Mouse (Mus musculus) neural tube, postnatal 0 days (tissue): ENCODE results near the gene Itgb2. TPM values are rescaled to one million over a fixed set of nuclear protein-coding genes. Genes with fewer than 3 reads are reported as not detected.

Source experiments
- polyA plus RNA-seq: library from polyadenylated mRNA; unstranded; fragments of >200 nt; fragmentation: Nextera tagmentation; extraction: Ambion mirVana; gene quantifications from 2 replicates; pipeline ENCODE4 v1.2.1, GENCODE M21; 2015

Itgb2 gene
- 1.5 and 1.6 TPM in 2 replicates for polyA plus RNA-seq

DNA sequence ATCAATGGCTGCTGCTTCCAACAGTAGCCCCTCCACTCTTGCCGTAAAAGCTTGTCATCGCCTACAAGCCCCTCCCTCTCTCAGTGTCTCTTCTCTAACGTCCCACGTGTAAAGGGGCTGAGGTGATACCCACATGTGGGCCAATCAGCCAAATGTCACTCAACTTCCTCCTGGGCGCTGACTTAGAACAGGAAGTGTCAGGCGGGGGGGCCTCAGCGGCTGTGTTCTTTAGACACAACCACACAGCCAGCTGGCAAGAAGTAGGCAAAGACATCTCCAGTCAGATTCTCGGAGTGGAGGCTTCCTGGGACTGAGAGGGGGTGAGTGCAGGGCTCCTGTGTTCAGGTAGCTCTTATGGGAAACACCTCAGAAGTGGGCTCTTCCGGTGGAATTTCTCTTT, at the start of gene Itgb2:
TSS of gene Itgb2 (plus strand) at position 113 of the 400 bp plus-strand sequence.

DNA sequence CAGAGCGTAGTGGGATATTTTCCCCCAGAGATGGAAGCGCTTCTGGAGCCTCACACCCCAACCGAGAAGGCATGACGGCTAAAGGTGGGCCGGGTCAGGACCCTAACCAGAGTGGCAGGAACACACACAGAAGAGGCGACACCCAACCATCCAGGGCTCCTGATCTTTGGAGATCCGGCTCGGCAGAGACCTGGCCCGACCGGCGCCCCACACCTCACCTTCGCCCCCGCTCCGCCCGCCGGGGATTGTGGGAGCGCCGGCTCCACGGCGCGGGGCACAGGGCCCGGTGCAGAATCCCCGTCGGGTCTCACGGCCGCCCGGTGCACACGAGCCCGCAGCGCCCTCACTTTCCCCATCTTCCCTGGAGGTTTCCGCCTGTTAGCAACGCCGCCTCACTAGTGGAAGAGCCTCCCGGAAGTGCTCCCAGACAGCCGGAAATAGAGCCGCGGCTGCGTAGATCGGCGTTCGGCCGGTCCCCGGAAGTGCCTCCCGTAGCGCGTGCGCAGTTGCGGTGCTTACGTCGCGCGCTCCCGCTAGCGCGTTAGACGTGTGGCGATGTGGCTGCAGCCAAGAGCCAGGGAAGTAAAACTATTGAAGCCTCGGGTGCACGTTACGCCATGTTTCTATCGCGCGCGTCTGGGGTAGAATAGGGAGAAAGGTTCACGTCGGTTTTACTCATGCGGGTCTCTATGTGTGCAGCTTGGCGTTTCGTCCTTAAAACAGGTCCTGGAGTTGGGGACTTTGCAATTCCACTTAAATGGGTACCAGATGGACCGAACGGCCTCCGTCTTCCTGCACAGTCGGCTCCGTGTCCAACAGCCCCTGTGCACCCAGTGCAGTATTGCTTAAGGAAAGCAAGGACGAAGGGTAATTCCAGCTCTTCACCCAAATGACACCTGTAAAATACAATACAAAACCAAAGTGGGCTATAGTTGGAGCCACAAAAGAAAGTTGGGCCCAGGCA, 14.4 kb upstream of the Itgb2 start, which contains the start of gene Fam207a:
TSS of gene Fam207a (minus strand) at position 401 of the 964 bp plus-strand sequence.

DNA sequence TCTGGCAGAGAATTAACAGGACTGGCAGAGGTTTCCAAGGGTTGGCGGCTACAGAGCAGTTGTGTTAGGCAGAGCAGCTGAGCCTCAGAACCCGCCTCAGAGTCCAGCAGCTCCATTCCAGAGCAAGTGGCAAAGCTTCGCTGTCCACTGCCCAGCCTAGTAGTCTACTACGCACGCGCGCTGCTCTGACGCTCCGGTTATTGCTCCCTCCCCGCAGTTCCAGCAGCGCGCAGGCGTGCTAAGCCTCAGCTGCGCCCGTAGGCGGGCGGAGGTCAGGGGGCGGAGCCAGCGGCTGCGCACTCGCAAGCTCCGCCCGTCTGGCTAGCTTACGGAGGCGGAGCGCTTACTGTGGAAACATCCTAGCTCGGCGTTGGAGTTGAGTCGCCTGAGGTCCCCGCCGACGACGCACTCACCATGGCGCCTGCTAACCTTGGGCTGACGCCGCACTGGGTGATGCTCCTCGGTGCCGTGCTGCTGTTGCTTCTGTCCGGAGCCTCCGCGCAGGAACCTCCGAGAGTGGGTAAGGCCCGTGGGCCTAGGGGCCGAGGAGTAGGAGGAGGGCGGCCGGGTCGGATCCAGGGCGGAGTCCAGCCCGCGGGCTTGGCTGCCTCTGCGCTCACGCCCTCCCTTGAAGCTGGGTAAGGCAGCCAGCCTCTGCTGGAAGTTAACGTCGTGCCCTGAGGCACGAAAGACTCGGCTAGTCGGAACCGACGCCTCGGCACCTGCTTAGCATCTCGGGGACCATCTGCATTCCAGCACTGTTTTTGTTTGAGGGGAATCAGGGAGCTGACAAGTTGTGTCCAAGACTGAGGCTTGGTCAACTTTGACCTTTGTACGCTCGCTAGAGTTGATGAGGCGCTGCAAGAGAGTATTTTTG, 51.6 kb downstream of the Itgb2 start, which contains the start of gene Pttg1ip:
TSS of gene Pttg1ip (plus strand) at position 313 of the 877 bp plus-strand sequence.

DNA sequence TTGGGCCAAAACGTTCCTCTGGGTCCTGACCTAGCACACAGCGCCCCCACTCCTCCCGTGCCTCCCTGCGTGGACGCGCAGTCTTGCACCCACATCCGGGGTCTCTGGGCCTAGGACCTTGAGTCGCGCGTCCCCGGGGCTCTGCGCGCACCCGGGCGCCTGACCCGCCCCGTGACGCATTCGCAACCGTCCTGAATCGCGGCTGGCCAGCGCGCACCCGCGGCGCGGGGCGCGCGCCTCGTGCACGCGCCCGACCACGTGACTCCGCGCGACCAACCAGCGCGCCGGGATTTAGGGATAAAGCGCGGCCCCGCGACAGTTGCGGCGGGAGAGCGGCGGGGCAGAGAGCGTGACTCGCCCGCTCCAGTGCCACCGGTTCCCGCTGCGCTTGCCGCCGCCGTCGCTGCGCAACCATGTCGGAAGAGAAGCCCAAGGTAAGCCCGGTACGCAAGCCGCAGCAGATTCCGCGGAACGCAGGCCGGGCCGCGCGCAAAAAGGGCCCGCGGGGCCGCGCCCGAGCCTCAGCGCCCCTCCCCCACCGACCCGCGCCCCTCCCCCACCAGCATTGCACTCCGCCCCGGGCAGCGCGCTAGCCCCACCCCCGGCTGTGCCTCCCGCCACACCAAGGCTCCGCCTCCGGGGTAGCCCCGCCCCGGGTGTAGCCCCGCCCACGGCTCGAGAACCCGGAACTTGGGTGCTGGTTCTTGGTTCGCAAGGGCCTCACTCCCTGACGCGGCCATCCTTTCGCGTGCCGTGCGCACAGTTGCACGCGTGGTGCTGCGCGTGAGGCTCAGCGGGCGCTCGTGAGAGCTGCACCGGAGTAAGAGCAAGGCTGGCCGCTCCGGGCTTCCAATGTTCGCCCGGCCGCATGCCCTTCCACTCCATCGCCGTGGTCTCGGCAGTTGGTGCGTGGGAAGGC, 76.1 kb downstream of the Itgb2 start, which contains the start of the genes Sumo3 and Gm49325:
TSS of gene Sumo3 (plus strand) at position 190 of the 919 bp plus-strand sequence.
TSS of gene Gm49325 (plus strand) at position 290 of the 919 bp plus-strand sequence.

Other genes with a start within 250 kb of the Itgb2 start
- gene Adarb1, start 112.0 kb upstream of the Itgb2 start, polyA plus RNA-seq = 21.2 and 22.5 TPM in 2 replicates
- gene Fam207a, start 14.5 kb upstream of the Itgb2 start, polyA plus RNA-seq = 34.3 and 38.1 TPM in 2 replicates
- 87.6 and 92.6 TPM in 2 replicates for gene Pttg1ip, start 51.5 kb downstream of the Itgb2 start, polyA plus RNA-seq
- 276 and 292 TPM in 2 replicates for gene Sumo3, start 75.8 kb downstream of the Itgb2 start, polyA plus RNA-seq
- gene Gm49325, start 75.9 kb downstream of the Itgb2 start, polyA plus RNA-seq = 1.7 and 3.1 TPM in 2 replicates
- 53.8 and 60.5 TPM in 2 replicates for gene Ube2g2, start 92.0 kb downstream of the Itgb2 start, polyA plus RNA-seq
- gene Tspear, start 156.3 kb downstream of the Itgb2 start, polyA plus RNA-seq = 2.4 and 2.6 TPM in 2 replicates
- not detected in 2 replicates for gene Gm19402, start 160.5 kb downstream of the Itgb2 start, polyA plus RNA-seq
- gene Gm9508, start 167.0 kb downstream of the Itgb2 start, polyA plus RNA-seq = not detected in 2 replicates
- not detected in 2 replicates for gene Gm10272, start 176.4 kb downstream of the Itgb2 start, polyA plus RNA-seq
- not detected in 2 replicates for gene Gm10024, start 181.2 kb downstream of the Itgb2 start, polyA plus RNA-seq
- gene Gm10142, start 185.6 kb downstream of the Itgb2 start, polyA plus RNA-seq = not detected in 2 replicates
- not detected in 2 replicates for gene Krtap12-1, start 190.3 kb downstream of the Itgb2 start, polyA plus RNA-seq
- gene Gm10100, start 196.2 kb downstream of the Itgb2 start, polyA plus RNA-seq = not detected in 2 replicates
- gene Gm18596, start 212.4 kb downstream of the Itgb2 start, polyA plus RNA-seq = not detected in 2 replicates
- gene Gm9736, start 221.1 kb downstream of the Itgb2 start, polyA plus RNA-seq = not detected in 2 replicates
- gene Gm3233, start 229.4 kb downstream of the Itgb2 start, polyA plus RNA-seq = not detected in 2 replicates
- gene Gm3238, start 241.1 kb downstream of the Itgb2 start, polyA plus RNA-seq = not detected in 2 replicates
- gene Gm7138, start 246.7 kb downstream of the Itgb2 start, polyA plus RNA-seq = not detected in 2 replicates